Mouse (Mus musculus) layer of hippocampus, postnatal 25 days (tissue): ENCODE data around the gene Ndufa4l2. TPM values are rescaled to one million over a fixed set of nuclear protein-coding genes. Genes with fewer than 3 reads are reported as not detected.

Experiments
- DNase-seq, 2 experiments: peaks; one replicate each; pipeline ENCODE4 v3.0.0; 2022; ENCODE audit warnings: mixed read lengths in 2 of 2, low spot score in 1 of 2; ENCODE audit errors: extremely low spot score in 1 of 2
- total RNA-seq, 2 experiments: library from RNA; stranded (reverse); gene quantifications; 2 replicates each; pipeline ENCODE4 v1.2.3; 2021

Gene Ndufa4l2
- total RNA-seq = 1 to 10 TPM; 4.1 to 6.7 TPM

DNA sequence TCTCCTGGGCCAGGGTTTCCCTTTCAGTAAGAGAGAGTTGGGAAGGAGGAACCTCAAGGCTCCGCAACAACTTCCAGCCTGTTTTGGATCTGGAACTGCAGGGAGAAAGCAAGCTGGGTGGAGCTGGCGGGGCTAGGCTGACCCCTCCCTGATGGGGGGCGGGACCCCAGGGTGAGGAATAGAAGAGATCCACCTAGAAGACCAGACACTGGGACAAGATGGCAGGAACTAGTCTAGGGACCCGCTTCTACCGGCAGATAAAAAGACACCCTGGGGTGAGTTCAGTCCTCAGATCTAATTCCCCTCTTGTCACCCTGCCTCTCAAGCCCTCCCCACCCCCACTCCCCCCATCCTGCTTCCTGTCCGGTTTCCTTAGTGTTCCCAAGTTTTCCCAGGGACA lies at the start of gene Ndufa4l2:
Gene Ndufa4l2 (plus strand): TSS at position 204 of the 400 bp plus-strand sequence.
- DNase-seq = no peak

DNA sequence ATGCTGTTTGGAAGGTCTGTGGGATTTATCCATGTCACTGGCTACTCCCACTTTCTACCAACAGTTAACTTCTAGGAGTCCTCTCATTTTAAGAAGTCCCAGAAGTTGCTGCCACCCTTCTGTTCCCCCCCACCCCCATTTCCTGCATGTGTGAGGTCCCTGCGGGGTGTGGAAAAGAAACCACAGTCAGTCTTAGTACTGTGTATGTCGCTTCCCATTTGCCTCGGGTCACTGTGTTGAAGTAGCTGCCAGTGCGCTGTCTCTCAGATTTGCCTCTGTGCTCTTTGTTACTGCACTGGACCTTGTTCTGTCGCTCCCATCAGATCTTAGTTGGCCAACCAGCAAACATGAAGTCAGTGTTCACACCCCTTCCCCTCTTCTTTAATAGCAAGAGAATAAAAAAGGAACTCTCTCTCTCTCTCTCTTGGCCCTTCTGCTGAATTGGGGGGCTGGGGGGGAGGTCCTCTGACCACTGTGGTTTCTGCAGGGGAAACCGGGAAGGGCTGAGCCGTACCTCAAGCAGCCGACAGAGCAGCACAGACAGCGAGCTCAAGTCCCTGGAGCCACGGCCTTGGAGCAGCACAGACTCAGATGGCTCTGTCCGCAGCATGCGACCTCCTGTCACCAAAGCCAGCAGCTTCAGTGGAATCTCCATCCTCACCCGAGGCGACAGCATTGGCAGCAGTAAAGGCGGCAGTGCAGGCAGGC lies 43.3 kb upstream of the Ndufa4l2 start:
- no peak for DNase-seq

DNA sequence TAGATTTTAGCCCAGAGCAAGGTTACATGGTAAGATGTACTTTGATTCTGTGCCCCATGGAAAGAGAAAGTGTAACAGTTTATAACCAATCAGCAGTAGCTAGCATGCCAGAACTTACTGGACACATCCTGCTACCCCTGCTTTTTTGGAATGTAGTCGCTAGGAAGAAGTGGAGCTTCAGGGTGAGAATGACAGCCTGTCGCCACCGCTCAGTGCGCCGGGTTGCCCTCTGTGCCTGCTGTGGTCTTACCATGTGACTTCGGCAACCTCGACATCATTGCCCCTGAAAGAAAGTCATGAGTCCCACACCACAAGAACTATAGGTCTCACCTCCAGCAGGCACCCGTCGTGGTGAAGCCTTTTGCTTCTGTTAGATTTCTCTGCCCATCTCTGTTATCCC lies 42.0 kb upstream of the Ndufa4l2 start:
- DNase-seq = no peak

DNA sequence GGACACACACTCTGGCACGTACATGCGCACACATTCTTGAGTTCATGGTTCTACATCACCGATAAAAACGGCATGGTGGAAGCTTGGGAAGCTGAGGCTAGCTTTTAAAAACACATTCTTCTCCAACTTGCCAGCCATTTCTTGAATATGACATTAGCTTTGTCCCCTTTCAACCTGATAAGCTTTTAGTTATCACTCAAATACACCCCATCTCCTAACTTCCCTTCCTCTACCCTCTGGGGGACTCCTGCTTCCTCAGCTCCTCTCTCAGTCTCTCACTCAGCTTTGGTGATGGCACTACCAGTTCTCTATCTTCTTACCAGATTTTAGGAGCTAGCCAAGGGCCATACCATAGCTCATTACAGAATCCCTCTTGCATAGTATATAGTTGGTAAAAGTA lies 39.6 kb upstream of the Ndufa4l2 start:
- DNase-seq = no peak

DNA sequence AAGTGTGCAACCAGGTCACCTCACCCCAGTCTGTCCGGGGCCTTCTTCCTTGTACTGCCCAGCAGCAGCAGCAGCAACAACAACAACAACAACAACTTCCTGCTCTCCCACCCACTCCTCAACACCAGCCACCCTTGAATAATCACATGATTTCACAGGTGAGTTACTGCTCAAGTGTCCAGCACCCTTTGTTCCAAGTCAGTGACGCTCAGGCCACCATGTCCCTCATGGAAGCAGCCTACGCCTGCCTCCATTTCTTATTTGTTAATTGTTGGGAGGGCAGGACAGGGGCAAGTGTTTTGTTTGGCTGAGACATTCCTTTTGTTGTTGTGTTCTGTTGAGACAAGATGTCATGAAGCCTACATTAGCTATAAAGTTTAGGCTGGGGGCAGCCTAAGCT lies 38.2 kb upstream of the Ndufa4l2 start:
- DNase-seq = no peak

DNA sequence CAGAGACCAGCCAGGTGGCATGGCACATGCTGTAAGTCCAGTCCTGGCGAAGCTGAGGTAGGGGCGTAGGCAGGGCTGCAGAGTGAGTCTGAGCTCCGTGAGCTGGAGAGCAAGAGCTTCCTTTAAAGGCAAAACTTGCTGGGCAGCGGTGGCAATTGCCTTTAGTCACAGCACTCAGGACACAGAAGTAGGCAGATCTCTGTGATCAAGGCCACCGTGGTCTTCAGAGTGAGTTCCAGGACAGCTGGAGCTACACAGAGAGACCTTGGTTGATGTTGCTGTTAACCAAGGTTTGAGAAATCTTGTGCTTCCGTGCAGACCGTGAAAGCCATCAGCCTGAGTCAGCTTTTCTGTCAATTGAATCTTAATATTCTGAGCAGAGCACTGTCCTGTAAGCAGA lies 37.5 kb upstream of the Ndufa4l2 start:
- no peak for DNase-seq

DNA sequence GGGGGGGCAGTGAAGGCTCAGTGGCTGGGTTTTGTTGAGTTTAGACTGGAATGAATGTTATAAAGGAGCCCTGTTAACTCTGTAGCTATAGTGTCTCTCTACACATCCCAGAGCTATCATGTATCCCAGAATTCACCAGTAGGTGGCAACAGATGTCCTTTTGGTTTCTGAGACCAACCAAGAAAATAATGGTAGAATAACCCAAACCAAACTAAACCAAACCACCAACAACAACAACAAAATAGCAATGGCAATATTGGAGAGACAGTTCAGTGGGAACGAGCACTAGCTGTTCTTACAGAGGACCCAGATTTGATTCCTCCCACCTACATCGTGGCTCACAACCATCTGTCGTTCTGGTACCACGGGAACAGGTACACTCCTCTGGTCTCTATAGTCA lies 35.6 kb upstream of the Ndufa4l2 start:
- no peak for DNase-seq

DNA sequence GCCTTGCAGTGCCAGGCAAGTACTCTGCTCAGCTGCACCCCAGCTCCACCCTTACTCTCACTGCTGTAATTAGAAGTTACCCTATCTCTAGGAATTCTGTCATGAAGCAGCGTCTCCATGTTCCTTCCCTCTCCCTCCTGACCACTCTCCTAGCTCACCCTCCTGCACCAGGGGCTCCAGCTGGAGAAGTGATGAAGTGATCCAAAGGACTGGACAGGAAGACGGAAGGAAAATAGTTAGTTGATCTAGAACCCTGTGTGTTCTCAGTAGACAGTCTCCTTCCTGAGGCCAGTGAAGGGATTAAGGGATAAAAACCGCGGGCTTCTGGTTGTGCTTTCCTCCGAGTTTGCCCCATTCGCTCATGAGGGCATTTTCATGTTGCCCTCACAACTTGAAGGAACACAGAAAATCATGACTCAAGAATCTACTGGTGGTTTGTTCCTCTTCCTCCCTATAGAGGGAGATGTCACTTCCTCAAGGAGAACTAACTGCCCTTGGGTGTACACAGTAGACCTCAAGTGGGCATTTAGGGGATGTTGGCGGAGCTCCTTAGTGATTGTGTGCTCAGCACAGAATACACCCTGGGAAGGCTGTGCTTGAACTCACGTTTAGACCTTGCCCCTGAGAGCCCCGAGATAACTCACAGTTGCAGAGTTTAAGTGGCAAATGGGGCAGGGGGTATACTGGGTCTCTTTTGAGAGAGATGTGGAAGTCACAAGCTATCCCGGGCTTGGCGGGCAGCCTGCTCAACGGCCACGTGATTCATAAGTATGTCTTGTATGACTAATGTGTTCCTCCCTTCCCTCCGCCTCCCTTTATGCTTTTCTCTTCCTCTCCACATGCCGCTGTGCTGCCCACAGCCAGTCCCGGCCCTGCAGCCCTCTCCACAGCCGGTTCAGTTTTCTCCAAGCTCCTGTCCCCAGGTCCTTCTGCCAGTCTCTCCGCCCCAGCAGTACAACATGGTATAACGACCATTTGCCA lies 33.6 kb upstream of the Ndufa4l2 start:
- DNase-seq = peak; percentile 27 to 53

DNA sequence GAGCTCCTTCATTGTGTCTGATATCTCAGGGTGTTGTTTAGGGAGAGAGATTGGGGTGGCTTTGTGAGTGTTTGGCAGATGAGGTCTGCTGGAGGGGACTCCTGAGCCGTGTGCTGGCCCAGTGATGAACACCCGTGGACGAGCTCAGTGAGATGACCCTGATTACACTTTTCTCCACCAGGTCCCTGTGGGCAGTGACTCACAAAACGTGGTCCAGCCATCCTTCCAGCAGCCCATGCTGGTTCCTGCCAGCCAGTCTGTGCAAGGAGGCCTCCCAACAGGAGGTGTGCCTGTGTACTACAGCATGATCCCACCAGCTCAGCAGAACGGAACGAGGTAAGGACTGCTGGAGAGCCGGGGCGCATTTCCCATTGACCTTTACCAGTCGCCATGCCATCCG lies 29.5 kb upstream of the Ndufa4l2 start:
- DNase-seq = no peak

DNA sequence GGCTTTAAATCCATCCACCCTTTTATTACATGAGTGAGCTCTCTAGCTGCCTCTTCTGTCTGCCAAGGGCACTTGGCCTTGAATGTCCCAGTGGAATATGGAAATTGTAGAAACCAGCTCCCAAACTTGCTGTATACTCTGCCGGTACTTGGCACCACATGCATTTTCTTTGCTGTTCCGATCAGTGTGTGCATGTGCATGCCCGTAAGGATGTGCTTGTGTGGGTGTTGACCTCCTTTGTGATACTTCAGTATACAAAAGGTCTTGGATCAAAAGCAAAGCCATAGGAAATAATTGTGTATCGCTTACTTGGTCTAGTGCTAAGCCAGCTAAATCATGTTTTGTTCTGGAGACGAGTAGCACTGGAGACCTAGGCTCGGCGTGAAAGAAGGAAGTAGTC lies 25.9 kb upstream of the Ndufa4l2 start:
- no peak for DNase-seq

DNA sequence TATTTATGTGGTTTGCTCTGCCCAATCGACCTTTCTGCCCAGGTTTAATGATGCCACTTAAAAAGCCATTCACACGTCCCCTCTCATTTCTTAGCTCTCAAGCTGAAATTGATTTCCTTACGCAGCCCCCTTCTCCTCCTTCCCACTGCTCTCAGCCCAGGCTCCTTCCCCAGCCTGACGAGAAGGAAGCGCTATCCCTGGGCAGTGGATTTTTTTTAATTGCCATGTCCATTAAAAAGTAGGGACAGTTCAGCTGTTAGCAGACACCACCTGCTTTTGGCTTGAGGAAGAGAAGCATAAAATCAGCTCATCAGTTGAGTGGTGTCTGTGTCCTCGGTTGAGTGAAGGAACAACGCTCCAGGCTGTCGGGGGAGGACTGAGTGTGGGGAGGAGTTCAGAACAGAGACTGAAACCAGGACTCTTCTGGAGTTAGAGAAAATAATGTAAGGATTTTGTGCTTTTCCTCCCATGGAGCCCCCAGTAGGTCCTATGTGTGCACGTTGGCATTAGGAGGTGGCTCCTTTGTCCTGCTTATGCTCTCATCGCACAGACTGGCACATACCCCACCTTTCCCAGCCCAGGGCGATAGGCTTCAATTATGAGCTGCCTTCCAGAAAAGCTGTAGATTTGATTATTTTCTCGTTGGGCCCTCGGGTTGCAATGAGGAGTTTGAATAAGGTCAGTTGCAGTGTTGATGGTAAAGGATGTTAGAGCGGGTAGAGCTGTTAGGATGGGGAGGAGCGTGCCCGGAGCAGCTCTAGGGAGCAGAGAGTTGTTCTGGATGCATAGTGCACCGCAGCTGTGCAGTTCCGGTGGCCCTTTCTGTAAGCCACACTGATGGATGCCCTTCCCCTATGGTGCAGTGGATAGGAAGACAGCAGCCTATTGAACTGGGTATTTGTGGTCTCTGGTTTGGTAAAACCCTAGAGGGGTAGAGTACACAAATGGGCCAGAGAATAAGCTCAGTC lies 24.3 kb upstream of the Ndufa4l2 start:
- DNase-seq = no peak

DNA sequence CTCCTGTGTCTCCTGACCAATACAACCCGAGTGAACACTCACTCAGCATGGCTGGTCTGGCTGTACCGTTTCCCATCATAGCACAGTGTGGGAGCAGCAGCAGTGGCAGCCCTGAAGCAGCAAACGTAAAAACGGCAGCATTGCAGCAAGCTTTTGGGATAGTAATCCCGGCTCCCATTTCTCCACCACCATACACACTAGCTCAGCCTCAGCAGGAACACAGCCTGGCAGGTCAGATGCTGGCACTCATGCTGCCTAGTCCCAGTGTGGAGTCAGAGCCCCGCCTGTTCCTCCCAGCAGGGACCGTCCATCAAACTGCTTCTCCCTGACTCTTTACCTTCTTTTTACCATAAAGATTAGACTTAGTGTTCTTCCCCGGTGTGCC lies 23.6 kb upstream of the Ndufa4l2 start:
- DNase-seq = no peak

DNA sequence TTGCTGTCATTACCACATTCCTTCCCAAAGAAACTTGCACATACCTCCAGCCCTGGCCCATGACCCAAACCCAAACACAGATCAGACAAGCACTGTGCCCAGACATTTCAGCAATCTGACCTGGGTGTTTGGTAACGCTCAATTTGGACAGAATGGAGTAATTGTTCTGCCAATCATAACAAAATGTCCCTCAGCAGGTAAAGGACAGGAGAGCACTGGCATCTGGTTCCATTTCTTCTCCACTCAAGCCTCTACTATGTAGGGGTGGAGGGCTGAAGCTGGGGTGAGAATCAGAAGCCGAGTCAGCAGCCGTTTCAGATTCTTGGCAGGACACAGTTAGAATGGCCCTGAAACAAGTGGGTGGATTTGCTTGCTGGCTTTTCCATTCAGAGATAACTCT lies 22.6 kb upstream of the Ndufa4l2 start:
- no peak for DNase-seq

DNA sequence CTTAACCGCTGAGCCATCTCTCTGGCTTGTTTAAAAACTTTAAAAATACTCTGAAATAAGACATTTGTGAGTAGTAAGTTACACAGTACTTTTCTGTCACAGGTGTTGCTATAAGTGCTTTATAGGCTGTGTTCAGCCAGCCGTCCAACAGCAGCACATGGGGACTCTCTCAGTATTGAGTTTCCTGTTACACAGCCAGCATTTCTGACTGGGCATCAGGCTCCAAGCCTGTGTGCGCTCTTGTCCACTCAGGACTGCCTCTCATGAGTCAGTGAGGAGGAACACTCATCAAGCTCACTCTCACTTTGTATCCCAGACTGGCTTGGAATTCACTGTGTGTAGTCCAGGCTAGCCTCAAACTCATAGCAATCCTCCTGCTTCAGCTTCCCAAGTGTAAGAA lies 18.6 kb upstream of the Ndufa4l2 start:
- no peak for DNase-seq

DNA sequence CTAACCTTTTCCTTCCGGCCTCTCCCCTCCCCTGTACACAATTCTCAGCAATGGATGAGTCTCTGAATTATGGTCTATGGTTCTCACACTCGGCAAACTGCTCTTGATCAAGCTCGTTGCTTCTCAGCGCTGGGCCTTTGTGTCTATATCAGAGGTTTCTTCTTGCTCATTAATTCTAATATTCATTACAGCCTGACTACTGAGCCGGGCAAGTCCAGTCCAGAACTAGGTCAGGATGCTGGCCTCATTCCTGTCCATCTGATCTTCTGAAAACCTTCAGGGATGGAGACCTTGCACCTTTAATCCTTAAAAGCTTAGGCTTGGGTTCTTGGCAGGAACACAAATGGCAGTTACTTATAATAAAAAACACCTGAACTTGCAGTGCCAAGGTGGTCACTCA lies 15.3 kb upstream of the Ndufa4l2 start:
- no peak for DNase-seq

DNA sequence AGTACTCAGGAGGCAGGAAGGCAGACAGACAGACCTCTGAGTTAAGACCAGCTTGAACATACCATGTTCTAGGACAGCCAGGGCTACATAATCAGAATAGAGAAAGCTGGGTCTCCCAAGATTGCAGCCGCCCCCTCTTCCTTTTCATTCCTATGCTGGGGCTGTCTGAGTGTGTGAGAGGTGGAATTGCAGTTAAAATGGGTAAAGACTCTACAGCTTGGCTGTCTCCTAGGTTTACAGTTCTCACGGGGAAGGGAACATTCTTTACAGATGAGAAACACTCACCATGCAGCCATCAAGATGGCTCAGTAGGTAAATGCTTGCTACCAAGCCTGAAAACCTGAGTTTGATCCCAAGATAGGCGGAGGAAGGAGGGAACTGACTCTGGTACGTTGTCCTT lies 14.7 kb upstream of the Ndufa4l2 start:
- DNase-seq = no peak

DNA sequence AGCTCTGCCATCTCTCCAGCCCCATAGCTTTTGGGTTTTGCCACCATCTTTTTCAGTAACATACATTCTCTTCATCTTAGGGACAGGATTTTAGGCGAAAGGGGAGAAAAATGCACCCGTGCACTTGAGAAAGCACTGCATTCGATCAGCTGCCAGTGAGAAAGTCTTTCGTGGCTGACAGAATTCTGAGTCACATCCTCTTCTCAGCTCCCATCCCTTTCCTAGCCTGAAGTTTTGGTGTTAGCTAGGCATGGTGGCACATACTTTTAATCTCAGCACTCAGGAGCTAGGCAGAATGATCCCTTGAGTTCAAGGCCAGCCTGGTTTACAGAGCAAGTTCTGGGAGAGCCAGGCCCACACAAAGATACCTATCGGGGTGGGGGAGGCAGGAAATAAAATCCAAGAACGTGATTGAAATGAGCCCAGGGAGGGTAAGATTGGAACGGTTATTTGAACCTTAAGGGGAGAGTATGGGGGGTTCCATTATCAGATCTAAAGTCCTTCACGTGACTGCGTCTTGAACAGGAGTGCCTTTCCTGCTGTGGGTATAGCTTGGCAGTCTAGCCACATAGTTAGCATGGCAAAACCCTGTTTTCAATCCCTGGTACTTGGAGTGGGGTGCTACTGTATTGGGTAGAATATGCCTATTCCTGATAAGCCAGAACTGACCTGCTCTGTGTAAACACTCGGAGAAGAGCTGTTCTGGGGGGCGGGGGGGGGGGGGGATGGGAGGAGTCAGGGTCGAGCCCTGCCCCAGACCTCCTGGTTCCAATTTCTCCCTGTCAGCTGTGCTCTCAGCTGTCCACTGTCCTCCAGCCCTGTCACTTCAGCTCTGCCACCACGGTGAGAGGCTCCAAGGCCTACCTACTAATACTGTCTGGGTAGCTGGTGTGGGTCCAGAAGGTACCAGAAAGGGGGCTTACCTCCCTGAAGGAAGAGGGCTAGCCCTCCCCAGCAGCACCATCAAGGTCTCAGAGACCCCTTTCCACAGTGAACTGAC lies 13.6 kb upstream of the Ndufa4l2 start, which contains the start of gene Stac3:
Gene Stac3 (plus strand): TSS at position 793 of the 1,000 bp plus-strand sequence.
- no peak for DNase-seq

DNA sequence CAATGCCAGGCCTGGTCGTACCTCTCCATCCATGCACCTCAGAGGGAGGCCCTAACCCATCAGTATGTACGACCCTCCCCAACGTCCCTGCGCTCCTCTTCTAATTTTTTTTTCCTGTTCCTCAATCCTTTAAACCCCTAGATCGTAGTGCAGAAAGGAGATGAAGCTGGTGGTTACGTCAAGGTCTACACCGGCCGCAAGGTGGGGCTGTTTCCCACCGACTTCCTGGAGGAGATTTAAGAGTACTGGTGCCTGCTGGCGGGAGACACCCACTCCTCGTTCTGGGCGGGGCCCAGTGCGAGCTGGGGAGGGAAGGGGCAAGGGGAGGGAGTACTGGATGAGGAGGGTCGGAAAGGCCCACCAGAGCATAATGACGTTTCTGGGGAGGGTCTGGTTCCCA lies 6.5 kb upstream of the Ndufa4l2 start:
- peak; percentile 65 to 79 for DNase-seq
